Mouse (Mus musculus) hindbrain, embryonic 16.5 days (tissue): ENCODE data around the gene Rfx4. TPM values are rescaled to one million over a fixed set of nuclear protein-coding genes. Genes with fewer than 3 reads are reported as not detected.

ENCODE experiments used
- ATAC-seq: fragments of 200-750 bp; cut with Nextera tagmentation; 2 replicates; pipeline ENCODE4 v1.8.0; 2017; ENCODE audit warnings: moderate TSS enrichment, moderate library complexity
- H3K27ac ChIP-seq: fragments of 300-500 bp; sonication (generic); 2 replicates; pipeline ENCODE4 v1.5.1; 2014; ENCODE audit warnings: low read depth, mild to moderate bottlenecking, control low read depth, low read length, moderate library complexity
- H3K27me3 ChIP-seq: fragments of 300-500 bp; sonication (generic); replicated peaks from 2 replicates; pipeline ENCODE4 v1.6.1; 2014; ENCODE audit warnings: low read length; ENCODE audit not compliant: control insufficient read depth, insufficient read depth
- H3K36me3 ChIP-seq: fragments of 300-500 bp; sonication (generic); 2 replicates; pipeline ENCODE4 v1.6.1; 2014; ENCODE audit warnings: mild to moderate bottlenecking, low read length, moderate library complexity, mixed read lengths; ENCODE audit not compliant: control insufficient read depth, insufficient read depth
- H3K4me1 ChIP-seq: fragments of 300-500 bp; sonication (generic); 2 replicates; pipeline ENCODE4 v1.6.1; 2014; ENCODE audit warnings: low read depth, low read length; ENCODE audit not compliant: control insufficient read depth, insufficient read depth
- H3K4me2 ChIP-seq: fragments of 300-500 bp; sonication (generic); 2 replicates; pipeline ENCODE4 v1.6.1; 2014; ENCODE audit warnings: mild to moderate bottlenecking, low read length, control low read depth, moderate library complexity
- H3K4me3 ChIP-seq: fragments of 300-500 bp; sonication (generic); 2 replicates; pipeline ENCODE4 v1.5.1; 2014; ENCODE audit warnings: mild to moderate bottlenecking, low read length, control low read depth, moderate library complexity
- H3K9ac ChIP-seq: fragments of 300-500 bp; sonication (generic); 2 replicates; pipeline ENCODE4 v1.6.1; 2014; ENCODE audit warnings: low read depth, mild to moderate bottlenecking, control low read depth, low read length, moderate library complexity
- H3K9me3 ChIP-seq: fragments of 300-500 bp; sonication (generic); 2 replicates; pipeline ENCODE4 v1.6.1; 2014; ENCODE audit warnings: mild to moderate bottlenecking, low read length, moderate library complexity; ENCODE audit not compliant: control insufficient read depth
- WGBS: fragments of 180-500 bp; shearing (Covaris S2); extraction: QIAGEN DNeasy Blood & Tissue Kit; methylation state at CpG from one replicate; pipeline ENCODE4 v1.1.7; 2014; 5-methylcytosine and 5-hydroxymethylcytosine counted together
- polyA plus RNA-seq: library from polyadenylated mRNA; unstranded; fragments of >200 nt; fragmentation: Nextera tagmentation; extraction: Ambion mirVana; gene quantifications from 2 replicates; pipeline ENCODE4 v1.2.1, GENCODE M21; 2015

Gene Rfx4
- polyA plus RNA-seq, 1 experiment from 2014 or later: 16.1 TPM

- Histone ChIP-seq H3K27ac (no peak overlapping the region), H3K9ac (no peak overlapping the region), H3K4me3 (no peak overlapping the region), H3K36me3 (no peaks in the 10 kb centered on the region), H3K4me1 (peaks cover 3% of the 10 kb centered on the region; the same call in 1 of the 2 replicates), H3K9me3 (no peaks in the 10 kb centered on the region), H3K27me3 (no peaks in the 10 kb centered on the region), H3K4me2 (no peak overlapping the region)
- WGBS: 72% methylated on average over 3 of the region's 3 CpGs
- ATAC-seq: peak; percentile 83
Observed at GRCm38 (mm10) chr10:84791181-84791580, 35.3 kb downstream of the Rfx4 start.

- WGBS: 87% methylated on average over 6 of the region's 6 CpGs
- H3K27me3 ChIP-seq: no peaks in the 10 kb centered on the region
- no peaks in the 10 kb centered on the region for H3K9me3 ChIP-seq
- peaks cover 10% of the 10 kb centered on the region for H3K4me1 ChIP-seq
- H3K27ac ChIP-seq: no peak overlapping the region
- no peaks in the 10 kb centered on the region for H3K36me3 ChIP-seq
- H3K9ac ChIP-seq: no peak overlapping the region
- H3K4me3 ChIP-seq: no peak overlapping the region
- no peak overlapping the region for H3K4me2 ChIP-seq
- no peak for ATAC-seq
Observed at GRCm38 (mm10) chr10:84801521-84801920, 45.7 kb downstream of the Rfx4 start.

DNA sequence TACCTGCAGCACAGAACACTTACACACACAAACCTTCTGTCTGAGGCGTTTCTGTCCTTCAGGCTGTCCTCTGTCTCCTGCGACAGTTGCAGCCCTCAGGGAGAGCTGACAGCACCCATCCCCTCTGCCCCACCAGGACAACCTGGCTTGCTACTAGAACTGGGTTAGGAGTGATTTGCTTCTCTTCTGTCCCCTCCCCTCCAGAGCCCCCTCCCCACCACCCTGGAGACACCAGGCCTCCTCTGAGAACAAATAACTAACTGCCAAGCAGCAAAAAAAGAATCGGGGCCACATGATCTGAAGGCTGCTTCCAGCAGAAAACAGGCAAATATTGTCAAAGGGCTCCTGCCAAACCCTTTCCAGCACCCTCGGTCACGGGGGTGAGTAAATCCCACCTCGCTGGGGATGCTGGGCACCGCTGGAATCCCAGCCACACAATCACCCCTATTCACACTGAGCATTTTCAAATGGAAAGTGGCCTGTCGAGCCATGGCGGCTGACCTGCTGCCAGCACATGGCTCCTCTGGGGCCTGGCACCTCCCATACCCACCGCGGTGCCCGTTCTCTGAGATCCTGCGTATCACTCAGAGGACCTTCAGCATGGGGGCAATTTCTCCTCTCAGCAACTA lies 47.5 kb downstream of the Rfx4 start:
- H3K27ac ChIP-seq: no peak overlapping the region; the same call in 1 of the 2 replicates
- peaks cover 10% of the 10 kb centered on the region for H3K4me1 ChIP-seq
- no peaks in the 10 kb centered on the region for H3K27me3 ChIP-seq
- 46% methylated on average over 13 of the region's 13 CpGs for WGBS
- H3K4me3 ChIP-seq: no peak overlapping the region
- no peaks in the 10 kb centered on the region for H3K9me3 ChIP-seq
- peak; percentile 86 for ATAC-seq
- H3K9ac ChIP-seq: no peak overlapping the region
- no peak overlapping the region for H3K4me2 ChIP-seq
- H3K36me3 ChIP-seq: no peaks in the 10 kb centered on the region

DNA sequence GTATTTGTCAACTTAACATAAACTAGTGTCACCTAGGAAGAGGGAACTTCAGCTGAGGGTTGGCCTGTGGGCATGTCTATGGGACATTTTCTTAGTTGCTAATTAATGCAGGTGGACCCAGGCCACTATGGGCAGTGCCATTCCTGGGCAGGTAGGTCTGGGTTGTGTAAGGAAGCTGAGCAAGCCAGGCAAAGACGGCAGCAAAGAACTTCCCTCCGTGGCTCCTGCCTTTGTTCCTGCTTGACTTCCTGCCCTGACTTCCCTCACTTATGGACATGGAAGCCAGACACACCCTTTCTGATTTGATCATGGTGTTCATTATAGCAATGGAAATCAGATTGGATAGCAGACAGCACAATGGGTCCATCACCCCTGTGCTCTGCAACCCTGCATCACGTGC lies 49.7 kb downstream of the Rfx4 start:
- Histone ChIP-seq H3K4me1 (peaks cover 10% of the 10 kb centered on the region), H3K4me2 (no peak overlapping the region), H3K9me3 (no peaks in the 10 kb centered on the region), H3K4me3 (no peak overlapping the region), H3K9ac (no peak overlapping the region), H3K27ac (no peak overlapping the region), H3K27me3 (no peaks in the 10 kb centered on the region), H3K36me3 (no peaks in the 10 kb centered on the region)
- WGBS: 80% methylated on average over 3 of the region's 3 CpGs
- ATAC-seq: no peak

GRCm38 (mm10) chr10:84807206-84807605 lies 51.3 kb downstream of the Rfx4 start:
- ATAC-seq: 0 out of 2 replicates have a peak, but pooled peaks have one; percentile 25
- H3K27ac ChIP-seq: no peak overlapping the region
- no peaks in the 10 kb centered on the region for H3K36me3 ChIP-seq
- H3K4me1 ChIP-seq: peaks cover 10% of the 10 kb centered on the region
- 35% methylated on average over 9 of the region's 9 CpGs for WGBS
- H3K9me3 ChIP-seq: no peaks in the 10 kb centered on the region
- H3K4me3 ChIP-seq: no peak overlapping the region
- no peaks in the 10 kb centered on the region for H3K27me3 ChIP-seq
- no peak overlapping the region for H3K9ac ChIP-seq
- no peak overlapping the region for H3K4me2 ChIP-seq

- Histone ChIP-seq H3K27ac (no peak overlapping the region), H3K36me3 (no peaks in the 10 kb centered on the region), H3K9ac (no peak overlapping the region), H3K9me3 (no peaks in the 10 kb centered on the region), H3K4me1 (no peaks in the 10 kb centered on the region), H3K27me3 (no peaks in the 10 kb centered on the region), H3K4me3 (no peak overlapping the region), H3K4me2 (no peak overlapping the region)
- ATAC-seq: peak; percentile 71
- WGBS: 55% methylated on average over 8 of the region's 8 CpGs
Observed at GRCm38 (mm10) chr10:84810030-84810849, 54.4 kb downstream of the Rfx4 start.

DNA sequence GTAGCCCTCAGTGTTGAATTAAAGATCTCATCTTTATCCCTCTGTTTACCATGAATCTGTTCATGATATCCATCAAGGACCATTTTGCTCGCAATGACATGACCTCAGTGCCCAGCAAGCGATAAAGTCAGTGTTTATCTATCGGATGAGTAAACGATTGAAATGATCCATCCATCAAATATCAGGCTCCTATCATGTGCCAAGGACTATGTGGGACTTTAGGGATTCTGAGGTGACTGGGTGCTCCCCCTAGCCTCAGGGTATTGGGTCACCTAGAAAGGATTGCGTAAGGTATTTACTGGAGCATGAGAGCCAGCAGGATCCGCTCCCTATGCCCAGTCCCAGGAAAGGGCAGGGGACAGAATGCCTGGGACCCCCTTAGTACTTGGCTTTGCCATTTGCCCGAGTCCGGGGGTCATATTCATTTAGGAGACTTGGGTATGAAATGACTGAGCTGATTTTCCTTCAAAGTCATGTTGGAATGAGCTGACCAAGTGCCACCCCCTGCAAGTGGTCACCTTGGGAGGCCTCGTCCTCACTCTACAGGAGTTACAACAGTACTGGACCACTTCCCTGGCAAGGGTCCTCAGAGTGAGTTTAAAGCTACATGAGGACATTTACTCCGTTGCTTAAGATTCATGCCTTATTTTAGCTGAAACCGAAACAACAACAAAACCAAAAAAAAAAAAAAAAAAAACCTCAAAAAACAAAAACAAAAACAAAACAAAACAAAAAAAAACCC lies 55.5 kb downstream of the Rfx4 start:
- Histone ChIP-seq H3K4me2 (no peak overlapping the region), H3K27ac (no peak overlapping the region), H3K4me1 (no peaks in the 10 kb centered on the region), H3K4me3 (no peak overlapping the region), H3K27me3 (no peaks in the 10 kb centered on the region), H3K36me3 (no peaks in the 10 kb centered on the region), H3K9ac (no peak overlapping the region), H3K9me3 (no peaks in the 10 kb centered on the region)
- ATAC-seq: no peak
- 85% methylated on average over 11 of the region's 11 CpGs for WGBS

DNA sequence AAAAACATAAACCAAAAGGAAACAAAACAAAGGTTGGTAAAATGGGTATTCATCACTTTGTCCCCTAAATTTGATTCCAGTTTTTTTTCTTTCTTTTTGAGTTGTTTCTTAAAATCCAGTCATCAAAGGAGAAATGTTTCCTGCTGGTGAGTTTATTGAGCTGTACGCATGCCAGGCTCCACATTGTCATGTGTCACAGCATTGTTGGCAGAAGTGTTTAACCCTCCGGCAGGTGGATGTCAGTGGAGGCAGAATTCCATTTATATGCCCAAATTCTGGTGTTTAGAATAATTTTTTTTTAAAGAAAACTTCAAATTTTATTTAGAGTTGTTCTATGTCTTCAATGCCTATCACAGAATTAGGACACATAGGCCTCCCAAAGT lies 56.0 kb downstream of the Rfx4 start:
- Histone ChIP-seq H3K9ac (no peak overlapping the region), H3K4me1 (no peaks in the 10 kb centered on the region), H3K27ac (no peak overlapping the region), H3K4me3 (no peak overlapping the region), H3K36me3 (no peaks in the 10 kb centered on the region), H3K9me3 (no peaks in the 10 kb centered on the region), H3K4me2 (no peak overlapping the region), H3K27me3 (no peaks in the 10 kb centered on the region)
- WGBS: 54% methylated on average over 2 of the region's 2 CpGs
- no peak for ATAC-seq
